Mouse (Mus musculus): ENCODE data around the gene Trpv2.

DNA sequence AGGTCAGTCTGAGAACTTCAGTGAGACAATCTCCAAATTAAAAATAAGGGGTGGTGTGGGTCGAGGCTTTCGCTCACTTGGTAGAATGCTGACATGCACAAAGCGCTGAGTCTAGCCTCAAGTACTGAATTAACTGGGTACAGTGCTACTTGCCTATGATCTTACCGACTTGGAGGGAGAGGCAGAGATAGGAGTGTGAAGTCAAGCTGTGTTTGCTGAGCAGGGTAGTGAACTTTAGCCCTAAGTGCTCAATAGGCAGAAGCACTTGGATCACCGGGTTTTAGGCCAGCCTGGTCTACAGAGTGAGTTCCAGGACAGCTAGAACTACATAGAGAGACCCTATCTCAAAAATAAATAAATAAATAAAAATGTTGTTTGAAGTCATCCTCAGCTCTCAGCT is 17.1 kb upstream of the Trpv2 start:
- TF ChIP-seq CTCF (conservative IDR thresholded peaks at IDR 0.05 in 1 of 2, IDR thresholded peaks at IDR 0.05 in 1 of 2; ENCODE audit: low read depth in 2 of 2, low read length in 2 of 2), result no peak
- no peak for TF ChIP-seq POLR2A (IDR thresholded peaks at IDR 0.05; ENCODE audit: low read depth, low read length)
- no peak for TF ChIP-seq UBTF (IDR thresholded peaks at IDR 0.05; ENCODE audit: low read depth, low read length)
- no peak for TF ChIP-seq MAZ (IDR thresholded peaks at IDR 0.05; ENCODE audit: low read depth, low read length)
- no peak for TF ChIP-seq USF1 (IDR thresholded peaks at IDR 0.05; ENCODE audit: low read depth, low read length)
- no peak for TF ChIP-seq TCF12 (IDR thresholded peaks at IDR 0.05; ENCODE audit: low read depth, low read length)
- no peak for TF ChIP-seq CHD1 (IDR thresholded peaks at IDR 0.05; ENCODE audit: low read depth, low read length)
- TF ChIP-seq MYC (IDR thresholded peaks at IDR 0.05; ENCODE audit: low read depth, low read length), result no peak
- no peak for TF ChIP-seq EP300 (IDR thresholded peaks at IDR 0.05; ENCODE audit: low read length)
- no peak for TF ChIP-seq NELFE (IDR thresholded peaks at IDR 0.05; ENCODE audit: low read depth, low read length)
- TF ChIP-seq SMC3 (IDR thresholded peaks at IDR 0.05; ENCODE audit: low read depth, low read length), result no peak
- no peak for TF ChIP-seq RAD21 (IDR thresholded peaks at IDR 0.05; ENCODE audit: low read depth, low read length)
- no peak for TF ChIP-seq E2F4 (IDR thresholded peaks at IDR 0.05; ENCODE audit: insufficient replicate concordance, low read depth, low read length)
- no peak for TF ChIP-seq NRF1 (IDR thresholded peaks at IDR 0.05; ENCODE audit: low read depth, low read length)

All from CH12.LX (cell line).